Mouse (Mus musculus): ENCODE measurements around the gene Itpk1. TPM values are rescaled to one million over a fixed set of nuclear protein-coding genes. Genes with fewer than 3 reads are reported as not detected.

The Itpk1 gene
- total RNA-seq, 2 experiments from 2014 or later = 9.1 to 12.4 TPM

GRCm38 (mm10) chr12:102552001-102552400 is 152.7 kb downstream of the Itpk1 start:
- DNase-seq = no peak

GRCm38 (mm10) chr12:102551186-102551585 is 153.5 kb downstream of the Itpk1 start:
- no peak for DNase-seq

- DNase-seq = peak; percentile 30 to 84
Measured at GRCm38 (mm10) chr12:102550529-102550928, 154.2 kb downstream of the Itpk1 start.

- DNase-seq = no peak
Measured at GRCm38 (mm10) chr12:102545122-102545521, 159.6 kb downstream of the Itpk1 start.

GRCm38 (mm10) chr12:102541168-102541567 is 163.6 kb downstream of the Itpk1 start:
- DNase-seq = no peak

- DNase-seq = no peak
Measured at GRCm38 (mm10) chr12:102540278-102540677, 164.5 kb downstream of the Itpk1 start.

- DNase-seq = no peak
Measured at GRCm38 (mm10) chr12:102535796-102536195, 168.9 kb downstream of the Itpk1 start.

GRCm38 (mm10) chr12:102527989-102528388 is 176.7 kb downstream of the Itpk1 start:
- DNase-seq = no peak

GRCm38 (mm10) chr12:102524760-102525159 is 180.0 kb downstream of the Itpk1 start:
- peak; percentile 18 to 34 for DNase-seq

GRCm38 (mm10) chr12:102524216-102524615 is 180.5 kb downstream of the Itpk1 start:
- DNase-seq = no peak

- peak; percentile 41 to 52 for DNase-seq
Measured at GRCm38 (mm10) chr12:102521777-102522319, 182.9 kb downstream of the Itpk1 start.

GRCm38 (mm10) chr12:102519929-102520720 is 184.6 kb downstream of the Itpk1 start:
- no peak for DNase-seq

Small RNA genes within 50 kb of the gene (microRNA-seq; reads per million reads assigned to microRNA genes)
- gene Mir1936 = 0 reads per million in 2 experiments

Other genes with a start within 250 kb of the Itpk1 start
- gene Golga5, start 235.8 kb downstream of the Itpk1 start, total RNA-seq (2021) = 10 to 100 TPM; 25.7 to 28.3 TPM
- not detected for gene Chga, start 150.0 kb downstream of the Itpk1 start, total RNA-seq (2021)
- gene Moap1, start 38.7 kb upstream of the Itpk1 start, total RNA-seq (2021) = 1 to 10 TPM; 7.5 to 8.5 TPM
- 1 to 10 TPM; 4.6 to 5.1 TPM for gene Tmem251, start 38.8 kb upstream of the Itpk1 start, total RNA-seq (2021)
- not detected for gene Gm28051, start 52.8 kb upstream of the Itpk1 start, total RNA-seq (2021)
- gene Gon7, start 52.9 kb upstream of the Itpk1 start, total RNA-seq (2021) = 10 to 100 TPM; 12.9 to 13.5 TPM
- gene Ubr7, start 53.0 kb upstream of the Itpk1 start, total RNA-seq (2021) = 10 to 100 TPM; 26.9 to 27.8 TPM
- gene Gm20604, start 53.7 kb upstream of the Itpk1 start, total RNA-seq (2021) = 1 to 10 TPM; 3.8 to 4.1 TPM
- gene Btbd7, start 173.5 kb upstream of the Itpk1 start, total RNA-seq (2021) = 10 to 100 TPM; 25.3 to 26.1 TPM
- gene Cox8c, start 194.4 kb upstream of the Itpk1 start, total RNA-seq (2021) = not detected
- under 1 TPM in 1 of 2 experiments, not detected in 1; 0.05 TPM for gene Unc79, start 243.9 kb upstream of the Itpk1 start, total RNA-seq (2021)

Measured in heart, adult 18-20 months (tissue).